Mouse (Mus musculus): ENCODE data around the gene Lrig3.
A peak's percentile ranks its signal among the peaks of the same experiment; 100 is the strongest.

Lrig3 gene

GRCm38 (mm10) chr10:125964709-125965108 lies 1.3 kb upstream of the Lrig3 start:
- no peak for DNase-seq (ENCODE audit: low read depth)

- DNase-seq (ENCODE audit: low read depth) = no peak
Measured at GRCm38 (mm10) chr10:125966481-125967251, 698 bp downstream of the Lrig3 start.

- no peak for DNase-seq (ENCODE audit: low read depth)
Measured at GRCm38 (mm10) chr10:125967436-125968160, 1.6 kb downstream of the Lrig3 start.

GRCm38 (mm10) chr10:125968191-125969132 lies 2.5 kb downstream of the Lrig3 start:
- DNase-seq (ENCODE audit: low read depth) = no peak

GRCm38 (mm10) chr10:125969133-125969490 lies 3.1 kb downstream of the Lrig3 start:
- DNase-seq (ENCODE audit: low read depth) = no peak

GRCm38 (mm10) chr10:125970031-125970430 lies 4.1 kb downstream of the Lrig3 start:
- DNase-seq (ENCODE audit: low read depth) = no peak

GRCm38 (mm10) chr10:125970500-125970899 lies 4.5 kb downstream of the Lrig3 start:
- DNase-seq (ENCODE audit: low read depth) = no peak

- DNase-seq (ENCODE audit: low read depth) = no peak
Measured at GRCm38 (mm10) chr10:125973726-125974125, 7.8 kb downstream of the Lrig3 start.

- no peak for DNase-seq (ENCODE audit: low read depth)
Measured at GRCm38 (mm10) chr10:125981938-125982337, 16.0 kb downstream of the Lrig3 start.

- no peak for DNase-seq (ENCODE audit: low read depth)
Measured at GRCm38 (mm10) chr10:125984473-125985035, 18.6 kb downstream of the Lrig3 start.

- DNase-seq (ENCODE audit: low read depth) = no peak
Measured at GRCm38 (mm10) chr10:125985795-125986194, 19.8 kb downstream of the Lrig3 start.

- DNase-seq (ENCODE audit: low read depth) = no peak
Measured at GRCm38 (mm10) chr10:125986443-125986842, 20.5 kb downstream of the Lrig3 start.

GRCm38 (mm10) chr10:125987307-125987706 lies 21.3 kb downstream of the Lrig3 start:
- DNase-seq (ENCODE audit: low read depth) = no peak

- no peak for DNase-seq (ENCODE audit: low read depth)
Measured at GRCm38 (mm10) chr10:125988037-125988436, 22.1 kb downstream of the Lrig3 start.

- DNase-seq (ENCODE audit: low read depth) = no peak
Measured at GRCm38 (mm10) chr10:125989890-125990289, 23.9 kb downstream of the Lrig3 start.

- DNase-seq (ENCODE audit: low read depth) = no peak
Measured at GRCm38 (mm10) chr10:125990394-125990793, 24.4 kb downstream of the Lrig3 start.

- no peak for DNase-seq (ENCODE audit: low read depth)
Measured at GRCm38 (mm10) chr10:125991819-125992218, 25.9 kb downstream of the Lrig3 start.

GRCm38 (mm10) chr10:125994855-125995254 lies 28.9 kb downstream of the Lrig3 start:
- peak; percentile 31 for DNase-seq (ENCODE audit: low read depth)

- no peak for DNase-seq (ENCODE audit: low read depth)
Measured at GRCm38 (mm10) chr10:125995701-125996100, 29.7 kb downstream of the Lrig3 start.

- no peak for DNase-seq (ENCODE audit: low read depth)
Measured at GRCm38 (mm10) chr10:125996989-125997388, 31.0 kb downstream of the Lrig3 start.

GRCm38 (mm10) chr10:125999561-125999960 lies 33.6 kb downstream of the Lrig3 start:
- DNase-seq (ENCODE audit: low read depth) = no peak

- no peak for DNase-seq (ENCODE audit: low read depth)
Measured at GRCm38 (mm10) chr10:126000861-126001390, 35.0 kb downstream of the Lrig3 start.

Data from c-Kit-positive CD71-negative TER-119-negative erythroid progenitor cells, embryonic 14.5 days (primary cell).